9 mouse cellular contexts compared by ENCODE assay signal in the genomic region with DNA sequence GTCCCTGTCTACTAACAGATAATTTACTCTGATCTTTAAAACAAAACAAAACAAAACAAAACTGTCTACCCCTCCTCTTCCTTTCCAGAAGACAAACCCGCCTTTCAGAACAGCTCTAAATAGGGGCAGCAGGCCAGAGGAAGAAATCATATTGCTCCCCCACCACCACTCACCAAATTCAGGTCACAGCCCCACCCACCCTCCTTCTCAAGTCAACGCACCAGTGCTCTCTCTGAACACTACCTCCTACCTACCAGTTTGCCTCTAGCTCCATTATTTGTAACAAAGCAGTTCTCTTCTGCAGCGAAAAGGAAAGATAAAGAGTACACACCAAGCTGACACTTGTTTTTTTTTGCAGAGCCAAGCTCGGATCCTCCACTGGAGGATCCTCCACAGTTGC. TPM values are rescaled to one million over a fixed set of nuclear protein-coding genes. Genes with fewer than 3 reads are reported as not detected.
DNase-seq lines count a peak whose midpoint lies in the region; ATAC-seq lines count a peak whose summit lies in the region.
"Had no signal": no experiment of that assay in that cellular context is flagged by ENCODE, and none has a peak within 500 bp of the region (broad histone marks: within the 10 kb centered on the region; RNA-seq: fewer than 3 reads in every experiment).

No protein-coding gene starts in this region.

- H3K4me1 ChIP-seq in neural tube, embryonic 11.5 days (ENCODE audit: control insufficient read depth, insufficient read depth, low read length), result no peaks in the 10 kb centered on the region
- peaks cover 49% of the 10 kb centered on the region for H3K4me1 ChIP-seq in liver, embryonic 11.5 days (replicated peaks; ENCODE audit: control insufficient read depth, insufficient read depth, low read length)
- no peaks in the 10 kb centered on the region for H3K4me1 ChIP-seq in stomach, embryonic 15.5 days

- no peak overlapping the region; the same call in 1 of the 2 replicates for H3K4me2 ChIP-seq in neural tube, embryonic 11.5 days (ENCODE audit: low read depth)
- peak overlapping the region; percentile 69 for H3K4me2 ChIP-seq in liver, embryonic 11.5 days
- peak overlapping the region; percentile 92 for H3K4me2 ChIP-seq in stomach, embryonic 15.5 days

- no peaks in the 10 kb centered on the region for H3K36me3 ChIP-seq in neural tube, embryonic 11.5 days (ENCODE audit: control insufficient read depth, insufficient read depth, low read length)
- no peaks in the 10 kb centered on the region for H3K36me3 ChIP-seq in liver, embryonic 11.5 days (ENCODE audit: control insufficient read depth, insufficient read depth, low read length)
- H3K36me3 ChIP-seq in stomach, embryonic 15.5 days, result no peaks in the 10 kb centered on the region

- no peak overlapping the region for H3K27ac ChIP-seq in neural tube, embryonic 11.5 days (ENCODE audit: low read depth, low read length)
- peak overlapping the region; percentile 80 for H3K27ac ChIP-seq in liver, embryonic 11.5 days (ENCODE audit: low read depth, low read length)
- no peak overlapping the region for H3K27ac ChIP-seq in stomach, embryonic 15.5 days

- no peaks in the 10 kb centered on the region; the same call in 1 of the 2 replicates for H3K27me3 ChIP-seq in neural tube, embryonic 11.5 days (ENCODE audit: control insufficient read depth, insufficient read depth, low read length)
- H3K27me3 ChIP-seq in liver, embryonic 11.5 days (replicated peaks; ENCODE audit: control insufficient read depth, insufficient read depth, low read length), result peaks cover 2% of the 10 kb centered on the region; the same call in 1 of the 2 replicates
- no peaks in the 10 kb centered on the region for H3K27me3 ChIP-seq in stomach, embryonic 15.5 days (replicated peaks)

- H3K4me3 ChIP-seq in neural tube, embryonic 11.5 days (ENCODE audit: low read depth, low read length), result peak overlapping the region; percentile 47; the same call in 1 of the 2 replicates
- peak overlapping the region; percentile 86 for H3K4me3 ChIP-seq in liver, embryonic 11.5 days (ENCODE audit: low read depth, low read length)
- peak overlapping the region; percentile 57 for H3K4me3 ChIP-seq in stomach, embryonic 15.5 days (replicated peaks)

- peak; percentile 80 for DNase-seq in heart, adult 11 months
- DNase-seq in heart, adult 18-20 months, result no peak
- no peak for DNase-seq in neural tube, embryonic 11.5 days (ENCODE audit: low spot score)
- no peak for DNase-seq in neural tube, embryonic 10.5 days (ENCODE audit: extremely low spot score, low spot score)
- no peak for DNase-seq in liver, embryonic 11.5 days (ENCODE audit: low spot score)
- no peak for DNase-seq in left cerebral cortex, adult 18-20 months (ENCODE audit: low spot score in 2 of 2)
- no peak for DNase-seq in testis, postnatal 10 days (ENCODE audit: low spot score)
- DNase-seq: cerebellum, adult 11 months had no signal

- no peaks in the 10 kb centered on the region for H3K9me3 ChIP-seq in neural tube, embryonic 11.5 days (ENCODE audit: control insufficient read depth, low read length)
- H3K9me3 ChIP-seq in liver, embryonic 11.5 days (ENCODE audit: control insufficient read depth, low read length), result no peaks in the 10 kb centered on the region
- no peaks in the 10 kb centered on the region for H3K9me3 ChIP-seq in stomach, embryonic 15.5 days

- 44% methylated on average over 4 of the region's 4 CpGs for WGBS in neural tube, embryonic 11.5 days
- WGBS in liver, embryonic 11.5 days, result 23% methylated on average over 4 of the region's 4 CpGs
- WGBS in stomach, embryonic 15.5 days, result 49% methylated on average over 4 of the region's 4 CpGs

- no peak for ATAC-seq in neural tube, embryonic 11.5 days (ENCODE audit: insufficient read depth, low FRiP score, low TSS enrichment)
- ATAC-seq in liver, embryonic 11.5 days (replicated peaks; ENCODE audit: low FRiP score), result no peak; the same call in 1 of the 2 replicates
- ATAC-seq in stomach, embryonic 15.5 days (ENCODE audit: insufficient read depth, low FRiP score, low read depth), result no peak

- H3K9ac ChIP-seq in neural tube, embryonic 11.5 days (ENCODE audit: low read length), result no peak overlapping the region
- H3K9ac ChIP-seq in liver, embryonic 11.5 days (ENCODE audit: low read depth, low read length), result peak overlapping the region; percentile 84
- no peak overlapping the region for H3K9ac ChIP-seq in stomach, embryonic 15.5 days

RNA-seq across cellular contexts. Expression of a gene that starts 17.3 kb away (rescaled TPM):
- total RNA-seq in heart, adult 18-20 months (2021), result 10 to 100 TPM; 17.0 to 17.3 TPM
- 9.6 and 10.2 TPM in 2 replicates for polyA plus RNA-seq in neural tube, embryonic 11.5 days (2014; fragmentation: Nextera tagmentation; extraction: Ambion mirVana)
- polyA plus RNA-seq in liver, embryonic 11.5 days (2014; fragmentation: Nextera tagmentation; extraction: Ambion mirVana), result 26.0 and 28.8 TPM in 2 replicates
- 7.4 and 8.3 TPM in 2 replicates for polyA plus RNA-seq in stomach, embryonic 15.5 days (2015; fragmentation: Nextera tagmentation; extraction: Ambion mirVana)
- total RNA-seq in left cerebral cortex, adult 18-20 months (2021), result 1 to 10 TPM; 2.6 to 3.1 TPM

RNA-seq across cellular contexts. Expression of a gene that starts 38.5 kb away (rescaled TPM):
- 10 to 100 TPM; 59.7 to 80.6 TPM for total RNA-seq in heart, adult 18-20 months (2021)
- 79.6 and 85.1 TPM in 2 replicates for polyA plus RNA-seq in neural tube, embryonic 11.5 days (2014; fragmentation: Nextera tagmentation; extraction: Ambion mirVana)
- polyA plus RNA-seq in liver, embryonic 11.5 days (2014; fragmentation: Nextera tagmentation; extraction: Ambion mirVana), result 86.0 and 88.3 TPM in 2 replicates
- 80.8 and 92.6 TPM in 2 replicates for polyA plus RNA-seq in stomach, embryonic 15.5 days (2015; fragmentation: Nextera tagmentation; extraction: Ambion mirVana)
- 10 to 100 TPM; 61.8 to 67.4 TPM for total RNA-seq in left cerebral cortex, adult 18-20 months (2021)
